Mouse (Mus musculus) liver, embryonic 14.5 days (tissue): ENCODE measurements around the gene Ppt2. TPM values are rescaled to one million over a fixed set of nuclear protein-coding genes. Genes with fewer than 3 reads are reported as not detected.

Source experiments
- ATAC-seq: fragments of 200-750 bp; cut with Nextera tagmentation; 2 replicates; pipeline ENCODE4 v1.8.0; 2017; ENCODE audit warnings: moderate number of reproducible peaks, mild to moderate bottlenecking, moderate library complexity; ENCODE audit not compliant: insufficient read depth
- DNase-seq, 3 experiments: peaks; one replicate each; pipeline ENCODE4 v3.0.0-alpha.2; 2012 to 2013; ENCODE audit warnings: low read depth in 3 of 3, low spot score in 3 of 3
- H3K27ac ChIP-seq: fragments of 300-500 bp; sonication (generic); 2 replicates; pipeline ENCODE4 v1.5.1; 2014; ENCODE audit warnings: moderate library complexity, mild to moderate bottlenecking, control low read depth, inconsistent platforms
- H3K27me3 ChIP-seq: fragments of 300-500 bp; sonication (generic); 2 replicates; pipeline ENCODE4 v1.6.1; 2014; ENCODE audit warnings: mild to moderate bottlenecking, low read length, moderate library complexity; ENCODE audit not compliant: control insufficient read depth, insufficient read depth
- H3K36me3 ChIP-seq: fragments of 300-500 bp; sonication (generic); replicated peaks from 2 replicates; pipeline ENCODE4 v1.6.1; 2014; ENCODE audit warnings: low read depth; ENCODE audit not compliant: control insufficient read depth, insufficient read depth
- H3K4me1 ChIP-seq, 2 experiments: fragments of 200-500 bp in 1 of 2; fragments of 300-500 bp in 1 of 2; sonication (generic) in 1 of 2; replicated peaks; 2 replicates each; pipeline ENCODE4 v1.6.1; 2012 to 2014; ENCODE audit warnings: antibody characterized with exemption in 1 of 2, inconsistent platforms in 1 of 2, low read length in 1 of 2; ENCODE audit not compliant: control insufficient read depth in 2 of 2, insufficient read depth in 2 of 2
- H3K4me2 ChIP-seq: fragments of 300-500 bp; sonication (generic); 2 replicates; pipeline ENCODE4 v1.6.1; 2014; ENCODE audit warnings: low read depth, mild to moderate bottlenecking, control low read depth, moderate library complexity
- H3K4me3 ChIP-seq, 2 experiments: fragments of 200-500 bp in 1 of 2; fragments of 300-500 bp in 1 of 2; sonication (generic) in 1 of 2; 2 replicates each; pipeline ENCODE4 v1.5.1; 2012 to 2014; ENCODE audit warnings: low read depth in 2 of 2, low read length in 2 of 2, mild to moderate bottlenecking in 2 of 2, control low read depth in 1 of 2, inconsistent platforms in 1 of 2, moderate library complexity in 1 of 2; ENCODE audit not compliant: insufficient read depth in 1 of 2
- H3K9ac ChIP-seq: fragments of 300-500 bp; sonication (generic); replicated peaks from 2 replicates; pipeline ENCODE4 v1.6.1; 2014; ENCODE audit warnings: mild to moderate bottlenecking, control low read depth, moderate library complexity
- H3K9me3 ChIP-seq: fragments of 300-500 bp; sonication (generic); 2 replicates; pipeline ENCODE4 v1.6.1; 2016; ENCODE audit warnings: low read length, mixed read lengths; ENCODE audit not compliant: control insufficient read depth
- CTCF ChIP-seq: IDR thresholded peaks from 2 replicates; pipeline ENCODE4 v1.5.1; 2016; ENCODE audit warnings: antibody characterized with exemption, low read depth, control low read depth
- EP300 ChIP-seq: IDR thresholded peaks from 2 replicates; pipeline ENCODE4 v1.6.1; 2016; ENCODE audit warnings: antibody characterized with exemption, low read depth
- WGBS: fragments of 180-500 bp; shearing (Covaris S2); extraction: QIAGEN DNeasy Blood & Tissue Kit; methylation state at CpG from one replicate; pipeline ENCODE4 v1.1.7; 2014; ENCODE audit not compliant: insufficient replicate concordance; 5-methylcytosine and 5-hydroxymethylcytosine counted together
- polyA plus RNA-seq, 2 experiments: library from polyadenylated mRNA; depleted of rRNA in 1 of 2; stranded (reverse) in 1 of 2; unstranded in 1 of 2; fragments of >200 nt; fragmentation: Nextera tagmentation in 1 of 2; extraction: Ambion mirVana in 1 of 2; gene quantifications; 2 replicates each; pipeline versions ENCODE4 v1.2.1 to v1.2.3; 2012 to 2014

The Ppt2 gene
- polyA plus RNA-seq, 2 experiments, result 10.4 to 10.5 TPM

DNA sequence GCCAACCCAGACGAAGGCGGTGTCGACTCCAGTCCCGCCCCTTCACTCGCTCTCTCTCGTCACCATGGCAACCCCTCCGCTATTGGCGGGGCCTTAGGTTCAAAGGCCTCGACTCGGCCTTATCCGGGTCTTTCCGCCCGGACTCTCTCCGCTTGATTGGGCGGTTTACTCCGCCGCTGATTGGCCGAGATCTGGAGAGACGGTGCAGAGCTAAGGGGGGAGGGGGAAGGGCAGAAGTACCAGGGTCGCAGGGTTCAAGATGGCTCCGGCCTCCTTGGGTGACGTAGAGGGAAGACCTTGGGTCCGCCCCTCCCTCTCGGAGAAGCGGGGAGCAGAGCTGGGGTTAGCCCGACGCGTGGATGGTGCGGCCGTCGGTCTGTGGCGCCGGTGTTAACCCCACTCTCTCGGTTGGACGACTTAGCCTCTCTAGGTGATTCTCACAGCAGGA is 24.2 kb downstream of the Ppt2 start, which contains the start of gene Agpat1:
Gene Agpat1, plus strand, starts transcription at position 202 of the 448 bp plus-strand sequence.
- Histone ChIP-seq H3K9me3 (no peaks in the 10 kb centered on the region), H3K36me3 (peaks cover 12% of the 10 kb centered on the region), H3K4me2 (peak within 1 kb of the TSS; percentile 95), H3K27me3 (no peaks in the 10 kb centered on the region), H3K9ac (peak within 1 kb of the TSS; percentile 93), H3K4me3 (peak within 1 kb of the TSS; percentile 74 to 92), H3K27ac (peak within 1 kb of the TSS; percentile 89), H3K4me1 (peaks cover 12 to 23% of the 10 kb centered on the region in 2 experiments)
- WGBS, result 1% methylated on average over 30 of the region's 35 CpGs
- TF ChIP-seq EP300, result no peak
- TF ChIP-seq CTCF, result no peak
- ATAC-seq, result peak; percentile 81
- DNase-seq, result peak in 2 of 3 experiments; percentile 98

DNA sequence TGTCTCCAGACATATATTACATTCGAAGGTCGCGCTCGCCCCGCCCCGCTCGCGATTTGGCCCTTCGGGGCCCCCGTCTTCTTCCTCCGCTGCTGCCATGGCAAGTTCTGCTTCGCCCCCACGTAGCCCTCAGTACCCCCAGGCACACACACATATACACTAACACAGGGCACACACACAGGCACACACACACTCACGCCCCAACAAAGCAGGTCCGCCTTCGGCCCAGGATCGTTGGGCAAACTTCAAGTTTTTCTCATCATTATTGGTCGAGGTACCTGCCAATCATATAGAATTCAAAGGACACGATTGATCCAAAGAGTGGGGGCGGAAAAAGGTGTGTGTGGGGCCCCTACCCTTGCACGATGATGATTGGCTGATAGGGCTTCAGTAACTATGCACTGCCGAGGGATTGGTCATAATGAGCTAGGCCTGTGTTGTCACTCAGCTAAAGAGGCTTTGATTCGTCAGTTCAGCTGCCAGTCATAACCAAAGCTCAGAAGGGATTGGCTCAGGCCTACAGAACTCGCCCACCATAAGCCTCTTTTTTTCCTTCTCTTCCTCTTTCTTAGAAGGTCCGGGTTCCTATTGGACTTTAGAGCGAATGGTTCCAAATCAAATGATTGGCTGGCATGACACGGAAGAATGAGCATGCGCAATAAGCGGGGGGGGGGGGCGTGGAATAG is 24.8 kb downstream of the Ppt2 start, which contains the start of gene Rnf5:
Gene Rnf5, minus strand, starts transcription at position 316 of the 686 bp plus-strand sequence.
- ATAC-seq (peak; percentile 88), DNase-seq (peak; percentile 100)
- WGBS, result under 1% methylated on average over 29 of the region's 30 CpGs

DNA sequence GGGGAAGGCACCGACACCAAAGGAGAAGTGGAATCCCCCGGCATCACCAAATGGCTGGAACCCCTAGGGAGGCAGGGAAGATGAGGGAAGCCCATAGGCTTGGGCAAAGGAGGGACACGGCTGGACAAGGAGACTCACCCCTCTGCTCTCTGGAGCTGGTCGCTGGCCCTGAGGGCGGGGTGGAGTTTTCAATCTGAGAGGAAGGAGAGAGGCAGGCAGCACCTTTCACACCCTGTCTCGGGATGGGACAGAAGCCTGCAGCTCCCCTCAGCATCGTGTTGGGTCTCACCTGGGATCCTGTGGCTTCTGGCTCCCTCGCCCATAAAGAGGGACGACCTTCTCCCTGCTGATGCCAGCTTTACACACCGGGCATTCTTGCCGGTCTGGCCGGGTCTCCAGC is 26.5 kb downstream of the Ppt2 start:
- TF ChIP-seq CTCF (no peak), EP300 (no peak)
- Histone ChIP-seq H3K9ac (no peak overlapping the region), H3K27me3 (no peaks in the 10 kb centered on the region), H3K4me2 (peak overlapping the region; percentile 95), H3K36me3 (peaks cover 12% of the 10 kb centered on the region), H3K4me3 (no peak overlapping the region; a peak in 1 of 4 replicates), H3K9me3 (no peaks in the 10 kb centered on the region), H3K4me1 (peaks cover 12 to 25% of the 10 kb centered on the region in 2 experiments), H3K27ac (no peak overlapping the region)
- DNase-seq, result no peak
- ATAC-seq, result no peak
- 85% methylated on average over 12 of the region's 12 CpGs for WGBS

More for the DNA sequence above, 24.8 kb downstream of the Ppt2 start, which contains the start of gene Rnf5:
- Histone ChIP-seq H3K9me3 (no peaks in the 10 kb centered on the region), H3K27me3 (no peaks in the 10 kb centered on the region), H3K9ac (peak within 1 kb of the TSS; percentile 93), H3K27ac (peak within 1 kb of the TSS; percentile 89), H3K4me1 (peaks cover 12 to 23% of the 10 kb centered on the region in 2 experiments), H3K4me3 (peak within 1 kb of the TSS; percentile 74 to 92), H3K4me2 (peak within 1 kb of the TSS; percentile 95), H3K36me3 (peaks cover 12% of the 10 kb centered on the region)
- TF ChIP-seq EP300, result peak; percentile 68
- TF ChIP-seq CTCF, result no peak

- no peak for ATAC-seq
- Histone ChIP-seq H3K4me3 (no peak overlapping the region), H3K9ac (no peak overlapping the region), H3K36me3 (peaks cover 12% of the 10 kb centered on the region), H3K9me3 (no peaks in the 10 kb centered on the region), H3K4me2 (no peak overlapping the region), H3K27ac (no peak overlapping the region), H3K4me1 (peaks cover 4 to 17% of the 10 kb centered on the region in 2 experiments), H3K27me3 (no peaks in the 10 kb centered on the region)
- no peak for DNase-seq
- 76% methylated on average over 9 of the region's 9 CpGs for WGBS
- no peak for TF ChIP-seq EP300
- TF ChIP-seq CTCF, result no peak
Observed at GRCm38 (mm10) chr17:34599891-34600290, 28.4 kb downstream of the Ppt2 start.

DNA sequence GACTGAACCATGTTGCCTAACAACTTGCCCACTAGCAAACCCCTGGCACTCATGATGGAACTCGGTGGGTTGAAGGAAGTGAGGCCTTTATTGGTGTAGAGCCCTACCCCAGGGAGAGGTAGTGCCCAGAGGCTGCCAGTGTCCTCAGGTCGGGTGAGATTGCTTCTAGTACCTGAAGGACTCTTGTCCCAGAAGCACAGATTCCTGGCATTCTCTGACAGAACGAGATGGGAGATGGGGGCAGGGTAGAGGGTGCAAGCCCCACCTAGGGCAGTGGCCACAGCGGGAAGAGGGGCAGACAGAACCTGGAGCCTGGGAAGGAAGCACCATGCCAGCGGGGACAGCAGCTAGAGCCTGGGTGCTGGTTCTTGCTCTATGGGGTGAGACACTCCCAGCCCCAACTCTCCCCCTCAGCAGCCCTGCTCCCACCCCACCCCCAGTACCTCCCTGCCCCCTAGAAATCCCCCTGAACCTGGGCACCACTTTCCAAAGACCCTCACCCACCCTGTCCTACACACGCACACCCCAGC is 30.7 kb downstream of the Ppt2 start, which contains the start of gene Ager:
Gene Ager, plus strand, starts transcription at position 297 of the 530 bp plus-strand sequence.
- DNase-seq (no peak), ATAC-seq (no peak)
- H3K9me3 ChIP-seq, result no peaks in the 10 kb centered on the region
- peaks cover 0 to 11% of the 10 kb centered on the region in 2 experiments; a peak in 1 of 4 replicates for H3K4me1 ChIP-seq
- WGBS, result 21% methylated on average over 6 of the region's 6 CpGs
- no peak within 1 kb of the TSS for H3K9ac ChIP-seq
- TF ChIP-seq CTCF (no peak), EP300 (no peak)
- H3K27ac ChIP-seq, result no peak within 1 kb of the TSS
- H3K4me3 ChIP-seq, result no peak within 1 kb of the TSS
- no peak within 1 kb of the TSS for H3K4me2 ChIP-seq
- peaks cover 12% of the 10 kb centered on the region for H3K36me3 ChIP-seq
- H3K27me3 ChIP-seq, result no peaks in the 10 kb centered on the region
